Mouse (Mus musculus) left cerebral cortex, adult 9 months (tissue): ENCODE data around the gene Hbs1l.

Experiments used
- DNase-seq, 2 experiments: peaks; one replicate each; pipeline ENCODE4 v3.0.0; 2022; ENCODE audit warnings: low spot score in 2 of 2

The Hbs1l gene

GRCm38 (mm10) chr10:21295759-21296621, at the start of gene Hbs1l:
Gene Hbs1l, plus strand, starts transcription at chr10:21295979.
- peak; percentile 65 to 85 for DNase-seq

GRCm38 (mm10) chr10:21248556-21248955, 47.2 kb upstream of the Hbs1l start:
- DNase-seq, result no peak

- DNase-seq, result peak in 1 of 2 experiments; percentile 18
Measured at GRCm38 (mm10) chr10:21251881-21252534, 43.8 kb upstream of the Hbs1l start.

- no peak for DNase-seq
Measured at GRCm38 (mm10) chr10:21252800-21253199, 43.0 kb upstream of the Hbs1l start.

DNA sequence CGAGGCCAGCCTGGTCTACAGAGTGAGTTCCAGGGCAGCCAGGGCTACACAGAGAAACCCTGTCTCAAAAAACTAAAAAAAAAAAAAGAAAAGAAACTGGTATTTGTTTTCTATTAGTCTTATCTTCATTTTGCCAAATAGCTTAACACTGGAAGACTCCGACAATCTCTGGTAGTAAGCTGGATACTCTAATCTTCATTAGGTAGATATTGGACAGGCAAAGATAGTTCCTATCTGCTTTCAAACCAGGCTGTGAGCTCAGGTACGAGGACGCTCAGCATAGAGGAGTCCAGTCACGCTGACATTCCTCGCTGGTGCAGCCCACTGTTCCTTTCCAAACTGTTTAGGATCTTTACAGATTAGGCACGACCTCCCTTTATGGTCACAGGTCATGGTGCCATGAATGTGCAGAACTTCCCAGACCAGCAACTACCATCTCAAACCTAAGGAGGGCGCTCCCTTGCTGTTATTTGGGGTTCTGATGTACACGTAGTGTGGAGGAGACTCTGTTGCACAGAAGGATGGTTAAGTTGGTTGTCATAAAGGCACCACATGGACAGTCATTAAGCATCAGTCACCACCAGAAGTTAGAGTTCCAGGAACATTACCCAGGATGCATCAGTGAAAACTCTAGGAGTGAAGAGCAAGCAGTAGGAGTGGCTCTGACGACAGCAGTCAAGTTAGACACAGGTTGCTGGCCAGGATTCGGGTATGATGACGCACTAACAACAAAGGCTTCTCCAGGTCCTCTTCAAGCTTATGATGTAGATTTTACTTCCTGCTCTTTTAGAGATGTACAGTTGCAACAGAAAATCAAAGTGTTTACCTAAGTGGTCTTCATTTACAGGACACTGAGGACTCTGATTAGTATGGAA, 41.3 kb upstream of the Hbs1l start:
- DNase-seq, result no peak

DNA sequence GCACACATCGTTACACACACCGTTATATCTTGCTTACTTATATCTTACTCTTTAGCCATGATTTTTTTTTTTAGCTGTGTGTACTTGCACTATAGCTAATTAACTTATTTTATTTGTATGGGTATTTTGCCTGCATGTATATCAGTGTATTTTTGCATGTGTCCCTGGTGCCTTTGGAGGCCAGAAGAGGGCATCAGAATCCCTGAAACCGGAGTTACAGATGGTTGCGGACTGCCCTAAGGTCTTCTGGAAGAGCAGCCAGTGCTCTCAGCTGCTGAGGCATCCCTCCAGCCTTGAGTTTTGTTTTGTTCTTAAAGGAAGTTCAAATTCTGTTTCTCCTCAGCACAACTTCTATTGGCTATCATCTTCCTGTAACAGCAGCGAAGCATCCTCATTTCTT, 38.5 kb upstream of the Hbs1l start:
- no peak for DNase-seq

DNA sequence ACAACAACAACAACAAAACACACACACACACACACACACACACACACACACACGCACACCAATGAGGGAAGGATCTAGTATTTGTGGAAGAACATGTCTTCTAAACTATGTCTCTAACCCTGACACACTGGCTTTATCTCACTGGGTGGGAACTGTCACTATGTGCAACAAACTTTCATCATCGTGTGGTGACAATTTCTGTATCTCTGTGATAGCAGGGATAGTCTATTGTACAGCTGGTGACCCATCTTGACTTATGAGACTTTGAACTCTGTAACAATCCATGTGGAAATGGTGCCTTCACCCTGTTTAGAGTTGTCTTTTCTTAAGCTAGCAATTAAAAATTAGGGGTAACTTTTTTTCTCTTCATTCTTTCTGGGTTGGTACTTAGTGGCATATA, 36.1 kb upstream of the Hbs1l start:
- DNase-seq, result no peak

DNA sequence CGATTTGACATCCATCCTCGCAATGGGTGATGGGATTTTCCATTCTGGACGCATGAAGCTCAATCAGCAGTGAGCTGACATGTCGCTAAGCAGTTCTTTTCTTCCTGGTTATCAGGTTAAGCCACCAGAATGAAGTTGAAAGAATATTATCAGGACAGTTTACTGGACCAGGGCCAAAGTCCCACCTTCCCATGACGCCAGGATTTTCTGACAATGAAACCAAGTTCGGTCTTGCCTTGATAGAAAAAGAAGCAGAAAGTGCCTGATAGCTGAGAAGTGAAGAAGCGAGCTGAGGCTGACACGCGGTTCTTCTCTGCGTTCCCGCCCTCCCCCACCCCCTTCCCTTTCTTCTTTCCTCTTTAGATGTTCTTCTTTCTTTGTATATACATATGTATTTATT, 30.6 kb upstream of the Hbs1l start:
- DNase-seq, result no peak

- no peak for DNase-seq
Measured at GRCm38 (mm10) chr10:21267452-21267851, 28.3 kb upstream of the Hbs1l start.

GRCm38 (mm10) chr10:21268786-21269410, 26.9 kb upstream of the Hbs1l start:
- no peak for DNase-seq

- DNase-seq, result no peak
Measured at GRCm38 (mm10) chr10:21269920-21270319, 25.9 kb upstream of the Hbs1l start.

GRCm38 (mm10) chr10:21270905-21271304, 24.9 kb upstream of the Hbs1l start:
- no peak for DNase-seq

DNA sequence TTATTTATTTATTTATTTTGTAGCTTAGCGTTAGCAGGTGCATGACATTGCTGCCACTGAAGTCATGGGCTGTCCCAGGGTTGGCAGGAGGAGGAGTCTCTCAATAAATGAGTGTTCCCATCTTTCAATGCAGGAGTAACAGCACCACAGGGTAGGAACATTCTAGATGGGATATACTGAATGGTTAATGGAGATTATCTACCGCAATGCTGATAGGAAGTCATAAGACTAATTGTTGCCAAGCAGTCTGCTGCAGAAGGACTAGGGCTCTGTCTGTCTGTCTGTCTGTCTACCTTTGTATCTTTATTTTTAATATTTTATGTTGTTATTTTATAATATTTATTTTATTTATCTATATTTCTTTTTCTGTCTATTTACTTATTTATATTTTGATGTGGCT, 24.5 kb upstream of the Hbs1l start:
- no peak for DNase-seq

GRCm38 (mm10) chr10:21271785-21272184, 24.0 kb upstream of the Hbs1l start:
- DNase-seq, result no peak

GRCm38 (mm10) chr10:21287243-21288127, 8.3 kb upstream of the Hbs1l start:
- DNase-seq, result no peak

- DNase-seq, result no peak
Measured at GRCm38 (mm10) chr10:21291228-21291627, 4.6 kb upstream of the Hbs1l start.

DNA sequence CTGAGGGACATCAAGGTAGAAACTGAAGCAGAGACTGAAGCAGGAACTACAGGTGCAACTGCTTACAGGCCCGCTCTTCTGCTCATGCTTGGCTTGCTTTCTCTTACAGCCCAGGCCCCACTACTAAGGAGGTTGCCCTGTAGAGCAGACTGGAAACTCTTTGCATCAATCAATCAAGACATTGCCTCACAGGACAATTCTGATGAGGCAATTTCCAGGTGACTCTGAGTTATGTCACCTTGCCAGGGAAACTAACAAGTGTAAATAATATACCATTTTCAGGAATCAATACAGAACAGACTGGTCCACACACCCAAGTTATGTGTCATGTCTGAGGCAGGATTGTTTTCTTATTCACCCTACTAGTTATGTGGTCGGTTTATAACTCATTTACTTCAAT, 1.6 kb upstream of the Hbs1l start:
- DNase-seq, result no peak

DNA sequence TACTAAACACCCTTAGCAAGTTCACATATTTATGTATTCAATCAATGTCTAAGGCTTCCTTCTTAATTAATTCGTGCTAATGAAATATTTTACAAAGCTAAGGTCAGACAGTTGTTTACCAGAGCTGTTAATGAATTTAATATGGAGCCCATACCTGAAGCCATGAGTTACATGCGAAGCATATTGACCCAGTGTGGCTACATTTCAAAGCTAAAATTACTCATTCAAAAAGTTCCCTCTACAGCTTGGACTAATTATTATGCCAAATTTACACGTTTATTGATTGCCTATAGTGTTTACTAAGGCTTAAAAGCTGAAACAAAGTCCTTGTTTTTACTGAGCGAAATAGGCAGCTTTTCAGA, 401 bp upstream of the Hbs1l start:
- no peak for DNase-seq

GRCm38 (mm10) chr10:21298972-21299371, 3.2 kb downstream of the Hbs1l start:
- no peak for DNase-seq

GRCm38 (mm10) chr10:21301822-21302221, 6.0 kb downstream of the Hbs1l start:
- no peak for DNase-seq
